Mouse (Mus musculus) ovary, postnatal 10 days (tissue): Measurements from ENCODE around the gene Sipa1l1.

Experiments
- DNase-seq: peaks from one replicate; pipeline ENCODE4 v3.0.0; 2022; ENCODE audit warnings: low spot score

Gene Sipa1l1

GRCm38 (mm10) chr12:82334550-82334949 is 165.4 kb downstream of the Sipa1l1 start:
- no peak for DNase-seq

- no peak for DNase-seq
Measured at GRCm38 (mm10) chr12:82335095-82335494, 166.0 kb downstream of the Sipa1l1 start.

GRCm38 (mm10) chr12:82338550-82338949 is 169.4 kb downstream of the Sipa1l1 start:
- DNase-seq, result no peak

GRCm38 (mm10) chr12:82339221-82339861 is 170.2 kb downstream of the Sipa1l1 start:
- no peak for DNase-seq

- no peak for DNase-seq
Measured at GRCm38 (mm10) chr12:82340196-82340918, 171.2 kb downstream of the Sipa1l1 start.

- DNase-seq, result no peak
Measured at GRCm38 (mm10) chr12:82341181-82341580, 172.1 kb downstream of the Sipa1l1 start.

- no peak for DNase-seq
Measured at GRCm38 (mm10) chr12:82341696-82342095, 172.6 kb downstream of the Sipa1l1 start.

- DNase-seq, result no peak
Measured at GRCm38 (mm10) chr12:82350082-82350481, 181.0 kb downstream of the Sipa1l1 start.

GRCm38 (mm10) chr12:82350891-82351290 is 181.8 kb downstream of the Sipa1l1 start:
- no peak for DNase-seq

- DNase-seq, result no peak
Measured at GRCm38 (mm10) chr12:82353660-82354059, 184.5 kb downstream of the Sipa1l1 start.

- no peak for DNase-seq
Measured at GRCm38 (mm10) chr12:82355419-82356149, 186.5 kb downstream of the Sipa1l1 start.

GRCm38 (mm10) chr12:82356476-82356875 is 187.4 kb downstream of the Sipa1l1 start:
- no peak for DNase-seq

GRCm38 (mm10) chr12:82357431-82357830 is 188.3 kb downstream of the Sipa1l1 start:
- DNase-seq, result no peak

GRCm38 (mm10) chr12:82362796-82363195 is 193.7 kb downstream of the Sipa1l1 start:
- no peak for DNase-seq

GRCm38 (mm10) chr12:82364186-82364585 is 195.1 kb downstream of the Sipa1l1 start:
- DNase-seq, result no peak

GRCm38 (mm10) chr12:82365276-82365875 is 196.3 kb downstream of the Sipa1l1 start:
- DNase-seq, result no peak

GRCm38 (mm10) chr12:82366754-82367153 is 197.6 kb downstream of the Sipa1l1 start:
- no peak for DNase-seq

- no peak for DNase-seq
Measured at GRCm38 (mm10) chr12:82367345-82367744, 198.2 kb downstream of the Sipa1l1 start.

- DNase-seq, result no peak
Measured at GRCm38 (mm10) chr12:82367986-82368385, 198.9 kb downstream of the Sipa1l1 start.

- DNase-seq, result no peak
Measured at GRCm38 (mm10) chr12:82369402-82370160, 200.5 kb downstream of the Sipa1l1 start.

GRCm38 (mm10) chr12:82371266-82371665 is 202.1 kb downstream of the Sipa1l1 start:
- DNase-seq, result no peak

GRCm38 (mm10) chr12:82374020-82374419 is 204.9 kb downstream of the Sipa1l1 start:
- no peak for DNase-seq
